Mouse (Mus musculus) midbrain, embryonic 14.5 days (tissue): ENCODE results near the gene Fgf6. TPM values are rescaled to one million over a fixed set of nuclear protein-coding genes. Genes with fewer than 3 reads are reported as not detected.

Experiments used
- ATAC-seq: fragments of 200-750 bp; cut with Nextera tagmentation; 2 replicates; pipeline ENCODE4 v1.8.0; 2017; ENCODE audit warnings: moderate number of reproducible peaks, moderate library complexity; ENCODE audit not compliant: low FRiP score, low TSS enrichment
- DNase-seq: peaks from one replicate; pipeline ENCODE4 v3.0.0-alpha.2; 2015
- H3K27ac ChIP-seq: fragments of 300-500 bp; sonication (generic); replicated peaks from 2 replicates; pipeline ENCODE4 v1.5.1; 2014; ENCODE audit warnings: mild to moderate bottlenecking, low read depth, low read length, moderate library complexity
- H3K27me3 ChIP-seq: fragments of 300-500 bp; sonication (generic); 2 replicates; pipeline ENCODE4 v1.6.1; 2014; ENCODE audit warnings: low read length, control low read depth, mixed read lengths; ENCODE audit not compliant: control insufficient read depth, insufficient read depth
- H3K36me3 ChIP-seq: fragments of 300-500 bp; sonication (generic); 2 replicates; pipeline ENCODE4 v1.6.1; 2014; ENCODE audit warnings: low read length, control low read depth; ENCODE audit not compliant: control insufficient read depth, insufficient read depth
- H3K4me1 ChIP-seq: fragments of 300-500 bp; sonication (generic); 2 replicates; pipeline ENCODE4 v1.6.1; 2014; ENCODE audit warnings: mild to moderate bottlenecking, antibody characterized with exemption, low read length, control low read depth; ENCODE audit not compliant: control insufficient read depth, insufficient read depth
- H3K4me2 ChIP-seq: fragments of 300-500 bp; sonication (generic); 2 replicates; pipeline ENCODE4 v1.6.1; 2014; ENCODE audit warnings: mild to moderate bottlenecking, low read length, moderate library complexity
- H3K4me3 ChIP-seq: fragments of 300-500 bp; sonication (generic); replicated peaks from 2 replicates; pipeline ENCODE4 v1.5.1; 2014; ENCODE audit warnings: low read depth, low read length
- H3K9ac ChIP-seq: fragments of 300-500 bp; sonication (generic); replicated peaks from 2 replicates; pipeline ENCODE4 v1.6.1; 2014; ENCODE audit warnings: mild to moderate bottlenecking, low read length, moderate library complexity
- H3K9me3 ChIP-seq: fragments of 300-500 bp; sonication (generic); 2 replicates; pipeline ENCODE4 v1.6.1; 2016; ENCODE audit warnings: low read length, control low read depth, mixed read lengths; ENCODE audit not compliant: control insufficient read depth
- WGBS: fragments of 180-500 bp; shearing (Covaris S2); extraction: QIAGEN DNeasy Blood & Tissue Kit; methylation state at CpG from one replicate; pipeline ENCODE4 v1.1.7; 2014; 5-methylcytosine and 5-hydroxymethylcytosine counted together
- polyA plus RNA-seq: library from polyadenylated mRNA; unstranded; fragments of >200 nt; fragmentation: Nextera tagmentation; extraction: Ambion mirVana; gene quantifications from 2 replicates; pipeline ENCODE4 v1.2.1, GENCODE M21; 2014

The Fgf6 gene
- polyA plus RNA-seq, 1 experiment from 2014 or later: not detected

GRCm38 (mm10) chr6:127010021-127010420 is 5.4 kb upstream of the Fgf6 start:
- Histone ChIP-seq H3K9me3 (no peaks in the 10 kb centered on the region), H3K4me1 (no peaks in the 10 kb centered on the region), H3K4me2 (no peak overlapping the region), H3K36me3 (no peaks in the 10 kb centered on the region), H3K9ac (no peak overlapping the region), H3K27ac (no peak overlapping the region), H3K27me3 (no peaks in the 10 kb centered on the region), H3K4me3 (no peak overlapping the region)
- no peak for ATAC-seq
- DNase-seq: no peak
- WGBS: 85% methylated on average over 13 of the region's 13 CpGs

- H3K36me3 ChIP-seq: no peaks in the 10 kb centered on the region
- no peak overlapping the region for H3K27ac ChIP-seq
- 78% methylated on average over 13 of the region's 13 CpGs for WGBS
- no peaks in the 10 kb centered on the region for H3K4me1 ChIP-seq
- no peak overlapping the region for H3K9ac ChIP-seq
- ATAC-seq: no peak
- no peaks in the 10 kb centered on the region for H3K27me3 ChIP-seq
- DNase-seq: no peak
- H3K4me3 ChIP-seq: no peak overlapping the region
- H3K9me3 ChIP-seq: no peaks in the 10 kb centered on the region
- H3K4me2 ChIP-seq: no peak overlapping the region
Observed at GRCm38 (mm10) chr6:127011947-127012535, 3.3 kb upstream of the Fgf6 start.

GRCm38 (mm10) chr6:127019254-127019653 is 3.9 kb downstream of the Fgf6 start:
- no peak for DNase-seq
- Histone ChIP-seq H3K4me3 (no peak overlapping the region), H3K4me2 (no peak overlapping the region), H3K27me3 (no peaks in the 10 kb centered on the region), H3K9ac (no peak overlapping the region), H3K4me1 (peaks cover 14% of the 10 kb centered on the region; the same call in 1 of the 2 replicates), H3K9me3 (no peaks in the 10 kb centered on the region), H3K36me3 (no peaks in the 10 kb centered on the region), H3K27ac (no peak overlapping the region)
- WGBS: 13% methylated on average over 6 of the region's 6 CpGs
- no peak for ATAC-seq

GRCm38 (mm10) chr6:127020431-127020830 is 5.0 kb downstream of the Fgf6 start:
- H3K9ac ChIP-seq: no peak overlapping the region
- H3K4me3 ChIP-seq: no peak overlapping the region
- DNase-seq (peak; percentile 13), ATAC-seq (no peak)
- peaks cover 14% of the 10 kb centered on the region; the same call in 1 of the 2 replicates for H3K4me1 ChIP-seq
- H3K9me3 ChIP-seq: no peaks in the 10 kb centered on the region
- no peaks in the 10 kb centered on the region for H3K36me3 ChIP-seq
- no peaks in the 10 kb centered on the region for H3K27me3 ChIP-seq
- H3K4me2 ChIP-seq: no peak overlapping the region
- no peak overlapping the region for H3K27ac ChIP-seq
- WGBS: 17% methylated on average over 13 of the region's 13 CpGs

GRCm38 (mm10) chr6:127024836-127025235 is 9.4 kb downstream of the Fgf6 start:
- H3K9ac ChIP-seq: no peak overlapping the region
- no peak overlapping the region for H3K4me2 ChIP-seq
- H3K4me1 ChIP-seq: peaks cover 6% of the 10 kb centered on the region; the same call in 1 of the 2 replicates
- no peaks in the 10 kb centered on the region for H3K36me3 ChIP-seq
- H3K27me3 ChIP-seq: no peaks in the 10 kb centered on the region
- no peak for DNase-seq
- WGBS: 82% methylated on average over 7 of the region's 7 CpGs
- H3K4me3 ChIP-seq: no peak overlapping the region
- no peak overlapping the region for H3K27ac ChIP-seq
- H3K9me3 ChIP-seq: no peaks in the 10 kb centered on the region
- no peak for ATAC-seq

GRCm38 (mm10) chr6:127034760-127035159 is 19.4 kb downstream of the Fgf6 start:
- no peaks in the 10 kb centered on the region for H3K4me1 ChIP-seq
- H3K9me3 ChIP-seq: no peaks in the 10 kb centered on the region
- H3K27me3 ChIP-seq: no peaks in the 10 kb centered on the region
- DNase-seq: peak; percentile 67
- H3K36me3 ChIP-seq: no peaks in the 10 kb centered on the region
- H3K27ac ChIP-seq: no peak overlapping the region
- 41% methylated on average over 10 of the region's 10 CpGs for WGBS
- H3K4me3 ChIP-seq: no peak overlapping the region
- no peak overlapping the region for H3K9ac ChIP-seq
- no peak for ATAC-seq
- H3K4me2 ChIP-seq: peak overlapping the region; percentile 28; the same call in 1 of the 2 replicates

- H3K9me3 ChIP-seq: no peaks in the 10 kb centered on the region
- no peaks in the 10 kb centered on the region for H3K36me3 ChIP-seq
- H3K27ac ChIP-seq: no peak overlapping the region
- ATAC-seq (no peak), DNase-seq (peak; percentile 66)
- no peak overlapping the region for H3K4me2 ChIP-seq
- no peak overlapping the region for H3K9ac ChIP-seq
- H3K4me1 ChIP-seq: no peaks in the 10 kb centered on the region
- whole genome bisulfite sequencing: 58% methylated on average over 6 of the region's 6 CpGs
- H3K4me3 ChIP-seq: no peak overlapping the region
- H3K27me3 ChIP-seq: no peaks in the 10 kb centered on the region
Observed at GRCm38 (mm10) chr6:127044909-127045308, 29.5 kb downstream of the Fgf6 start.

GRCm38 (mm10) chr6:127050847-127051246 is 35.5 kb downstream of the Fgf6 start:
- Histone ChIP-seq H3K9me3 (no peaks in the 10 kb centered on the region), H3K4me3 (no peak overlapping the region), H3K4me2 (no peak overlapping the region), H3K27me3 (no peaks in the 10 kb centered on the region), H3K9ac (no peak overlapping the region), H3K36me3 (no peaks in the 10 kb centered on the region), H3K4me1 (no peaks in the 10 kb centered on the region), H3K27ac (no peak overlapping the region)
- WGBS: 88% methylated on average over 4 of the region's 4 CpGs
- no peak for ATAC-seq
- no peak for DNase-seq

GRCm38 (mm10) chr6:127056990-127057588 is 41.7 kb downstream of the Fgf6 start:
- ATAC-seq (no peak), DNase-seq (no peak)
- Histone ChIP-seq H3K4me1 (no peaks in the 10 kb centered on the region), H3K4me3 (no peak overlapping the region), H3K9me3 (no peaks in the 10 kb centered on the region), H3K4me2 (no peak overlapping the region), H3K9ac (no peak overlapping the region), H3K36me3 (no peaks in the 10 kb centered on the region), H3K27ac (no peak overlapping the region), H3K27me3 (no peaks in the 10 kb centered on the region)
- WGBS: 86% methylated on average over 12 of the region's 12 CpGs
